Mouse (Mus musculus): Measurements from ENCODE around the gene Slc29a1.

GRCm38 (mm10) chr17:45582715-45583355 lies 16.6 kb downstream of the Slc29a1 start:
- TF ChIP-seq CTCF (IDR thresholded peaks at IDR 0.05; ENCODE audit: insufficient read depth, low read depth, low read length), result no peak
- no peak for TF ChIP-seq POLR2A (IDR thresholded peaks at IDR 0.05; ENCODE audit: insufficient read depth, low read depth, low read length)
